Mouse (Mus musculus) erythroblast, adult 5-6 weeks (primary cell): ENCODE data around the gene Rpa1. TPM values are rescaled to one million over a fixed set of nuclear protein-coding genes. Genes with fewer than 3 reads are reported as not detected.

Experiments used
- ATAC-seq: replicated peaks from 2 replicates; pipeline ENCODE4 v1.8.0; 2016; ENCODE audit warnings: moderate number of reproducible peaks, mild to moderate bottlenecking, moderate TSS enrichment, inconsistent platforms; ENCODE audit not compliant: poor library complexity, low FRiP score, severe bottlenecking
- total RNA-seq, 2 experiments: library from RNA; stranded (forward) in 1 of 2; stranded (reverse) in 1 of 2; fragments of 150-400 nt in 1 of 2; fragments of 200-764, 138-1000 nt in 1 of 2; gene quantifications; 2 replicates each; pipeline versions ENCODE4 v1.2.3 to v1.2.4; 2015 to 2017; ENCODE audit warnings: low replicate concordance in 2 of 2

Rpa1 gene
- total RNA-seq, 2 experiments from 2014 or later, result 7.5 to 64.4 TPM

DNA sequence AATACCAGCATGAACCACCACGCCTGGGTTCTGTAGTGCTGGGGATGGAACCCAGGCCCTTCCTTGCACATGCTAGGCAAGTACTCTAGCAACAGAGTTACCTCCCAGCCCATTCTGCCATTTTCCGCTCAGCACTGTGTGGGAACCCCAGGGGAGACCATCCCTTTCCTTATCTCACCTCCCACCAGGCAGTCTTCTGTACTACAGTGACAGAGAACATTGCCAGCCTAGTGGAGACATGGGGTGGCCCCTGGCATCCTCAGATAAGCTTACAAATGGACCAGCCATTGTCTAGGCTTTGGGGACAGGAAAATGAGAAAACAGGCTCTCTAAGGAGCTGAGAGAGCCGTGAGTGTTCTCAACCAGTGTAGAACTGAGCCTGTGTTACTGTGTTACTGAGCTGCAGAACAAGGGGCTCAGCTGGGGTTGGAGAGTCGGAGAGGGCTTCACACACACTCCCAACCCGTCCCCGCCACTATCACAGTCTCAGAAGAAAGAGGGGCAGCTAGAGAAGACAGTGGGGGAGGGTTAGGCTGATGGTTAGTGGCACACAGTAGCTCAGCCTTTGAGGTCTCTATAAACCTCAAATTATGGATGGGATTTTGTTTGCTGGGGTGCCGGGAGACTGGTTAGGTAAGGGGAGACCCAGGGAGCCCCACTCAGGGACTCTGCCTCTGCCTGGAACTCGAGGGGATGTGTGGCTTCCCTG, 77.7 kb downstream of the Rpa1 start:
- ATAC-seq, result peak; percentile 73

DNA sequence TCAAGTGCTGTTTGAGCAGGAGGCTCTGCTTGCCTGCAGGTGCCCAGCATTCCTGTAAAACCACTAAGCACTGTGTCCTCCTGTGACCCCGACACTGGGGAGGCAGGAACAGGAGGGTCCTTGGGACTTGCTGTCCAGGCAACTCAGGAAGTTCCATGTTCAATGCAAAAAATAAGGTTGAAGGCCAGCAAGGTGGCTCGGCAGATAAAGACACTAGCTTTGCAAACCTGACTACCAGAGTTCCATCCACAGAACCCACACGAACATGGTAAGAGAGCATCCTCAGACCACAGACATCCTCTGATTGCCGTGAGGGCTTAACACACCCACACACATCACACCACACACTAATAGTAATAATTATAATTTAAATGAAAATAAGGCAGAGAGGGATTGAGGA, 78.9 kb downstream of the Rpa1 start:
- no peak for ATAC-seq

DNA sequence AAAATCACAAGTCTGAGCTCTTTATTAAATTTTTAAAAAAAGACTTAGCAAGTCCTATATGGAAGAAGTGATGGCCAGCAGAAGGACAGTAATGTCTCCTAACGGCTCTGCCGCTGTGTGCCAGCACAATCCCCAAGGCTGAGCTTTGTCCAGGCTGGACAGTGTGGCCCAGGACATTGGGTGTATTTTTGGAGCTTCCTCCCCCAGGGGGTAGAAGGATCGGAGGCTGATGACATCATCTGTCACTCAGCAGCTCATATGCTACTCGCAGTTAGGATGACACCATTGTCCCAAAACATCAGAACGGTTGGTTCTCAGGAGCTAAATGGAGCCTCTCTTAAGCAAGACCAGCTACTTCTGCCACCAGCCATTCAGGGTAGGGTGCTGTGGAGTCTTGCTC, 79.6 kb downstream of the Rpa1 start:
- no peak for ATAC-seq

DNA sequence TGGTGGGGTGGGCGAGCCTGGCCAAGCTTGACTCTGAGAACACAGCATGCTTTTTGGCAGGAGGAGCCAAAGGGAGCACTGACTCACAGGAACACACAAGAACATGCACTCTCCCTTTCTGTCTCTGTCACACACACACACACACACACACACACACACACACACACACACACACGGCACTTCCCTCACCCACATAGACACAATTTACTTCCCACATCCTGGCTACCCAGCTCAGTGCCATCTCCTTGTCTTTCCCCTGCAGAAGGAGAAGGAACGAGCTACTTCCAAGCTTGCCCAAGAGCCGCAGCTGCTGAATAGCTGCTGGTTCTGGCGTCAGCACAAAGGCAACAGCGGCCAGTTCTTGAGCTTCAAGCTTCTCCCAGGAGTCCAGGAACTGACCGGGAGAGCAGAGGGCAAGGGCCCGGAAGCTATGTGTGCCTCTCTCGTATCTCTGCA, 80.3 kb downstream of the Rpa1 start:
- ATAC-seq, result no peak

DNA sequence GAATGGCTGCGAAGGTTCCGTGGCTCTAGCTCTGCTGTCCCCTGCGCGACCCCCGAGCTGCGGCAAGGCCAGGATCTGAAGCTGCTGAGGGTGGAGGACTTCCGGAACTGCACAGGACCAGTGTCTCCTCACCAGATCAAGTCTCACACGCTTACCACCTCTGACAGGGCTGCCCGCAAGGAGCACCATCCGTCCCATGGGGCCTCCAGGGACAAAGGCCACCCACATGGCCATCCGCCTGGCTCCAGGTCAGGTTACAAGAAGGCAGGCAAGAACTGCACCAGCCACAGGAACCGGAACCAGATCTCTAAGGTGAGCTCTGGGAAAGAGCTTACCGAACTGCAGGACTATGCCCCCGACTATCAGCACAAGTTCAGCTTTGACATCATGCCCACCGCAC, 82.6 kb downstream of the Rpa1 start:
- no peak for ATAC-seq

DNA sequence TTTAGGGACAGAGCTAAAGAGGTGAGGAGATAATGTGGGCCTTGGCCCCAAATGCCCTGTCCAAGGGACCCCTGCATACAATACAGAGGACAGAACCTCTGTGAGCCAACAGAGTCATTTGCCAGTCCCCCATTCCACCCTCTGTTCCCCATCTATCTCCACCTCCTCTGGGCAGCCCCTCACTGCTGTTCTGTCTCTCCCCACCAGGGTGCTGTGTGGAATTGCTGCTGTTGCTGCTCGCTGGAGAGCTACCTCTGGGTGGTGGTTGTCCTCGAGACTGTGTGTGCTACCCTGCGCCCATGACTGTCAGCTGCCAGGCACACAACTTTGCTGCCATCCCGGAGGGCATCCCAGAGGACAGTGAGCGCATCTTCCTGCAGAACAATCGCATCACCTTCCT, 83.6 kb downstream of the Rpa1 start:
- no peak for ATAC-seq

DNA sequence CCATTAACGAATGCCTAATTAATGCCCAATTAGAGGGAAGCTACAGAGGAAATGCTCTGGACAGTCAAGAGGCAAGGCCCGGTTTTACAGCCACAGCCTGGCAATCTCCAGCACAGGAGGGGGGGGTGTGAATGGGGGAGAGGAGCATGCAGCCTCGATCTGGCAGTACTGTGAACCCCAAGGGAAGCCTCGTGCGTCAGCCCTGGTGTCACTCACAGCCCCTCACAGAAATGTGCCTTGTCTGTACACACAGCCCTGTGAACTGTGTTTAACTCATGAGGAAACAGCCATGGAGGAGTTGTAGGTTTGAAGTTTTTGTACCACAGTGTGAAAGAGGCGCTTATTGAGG, 84.2 kb downstream of the Rpa1 start:
- no peak for ATAC-seq

DNA sequence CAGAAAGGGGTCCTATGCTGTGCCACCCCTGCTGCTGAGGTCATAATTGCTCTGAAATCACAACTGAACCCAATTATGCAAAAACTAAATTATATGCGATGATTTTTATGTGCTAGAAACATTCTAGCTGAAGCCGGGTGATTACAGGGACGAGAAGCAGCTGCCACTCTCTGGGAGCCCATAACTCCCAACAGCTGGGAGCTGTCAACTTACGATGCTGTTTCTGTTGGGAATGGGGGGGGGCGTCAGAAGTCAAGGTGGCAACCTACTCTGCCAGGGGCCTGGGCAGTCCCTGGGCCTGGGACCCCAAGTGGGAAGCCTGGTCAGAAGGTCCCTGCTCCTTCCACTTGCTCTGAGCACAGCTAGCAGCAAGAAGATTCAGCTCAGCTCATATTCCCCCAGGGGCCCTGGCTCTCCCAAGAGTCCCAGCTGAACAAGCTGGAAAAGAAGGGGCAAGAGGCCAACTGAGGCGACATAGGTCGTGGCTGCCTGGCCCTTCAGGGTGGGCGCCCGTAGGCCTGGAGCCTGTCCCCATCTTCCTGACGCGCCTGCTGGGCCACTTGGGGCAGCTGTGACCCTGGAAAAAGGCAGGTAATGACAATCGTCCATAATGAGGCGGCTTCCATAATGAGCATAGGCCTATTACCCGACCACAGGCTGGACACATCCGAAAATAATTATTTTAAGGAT, 84.7 kb downstream of the Rpa1 start:
- no peak for ATAC-seq

DNA sequence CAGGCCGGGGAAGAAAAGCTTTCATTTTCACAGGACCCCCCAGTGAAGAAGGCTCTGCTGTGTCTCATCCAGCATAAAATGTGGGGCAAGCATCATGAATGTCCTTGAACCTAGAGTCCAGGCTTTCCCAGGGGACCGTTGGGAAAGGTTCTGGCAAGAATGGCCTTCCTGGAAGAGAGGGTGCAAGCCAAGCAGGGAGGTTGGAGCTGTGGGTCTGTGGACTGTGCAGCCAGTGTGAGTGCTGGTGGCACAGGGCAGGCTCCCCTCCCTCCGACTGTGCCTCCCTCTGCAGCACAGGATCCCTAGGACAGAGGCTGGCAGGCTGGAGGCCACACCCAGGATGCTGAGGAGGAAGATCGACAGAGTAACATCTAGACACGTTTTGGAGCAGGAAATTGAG, 85.3 kb downstream of the Rpa1 start:
- no peak for ATAC-seq

DNA sequence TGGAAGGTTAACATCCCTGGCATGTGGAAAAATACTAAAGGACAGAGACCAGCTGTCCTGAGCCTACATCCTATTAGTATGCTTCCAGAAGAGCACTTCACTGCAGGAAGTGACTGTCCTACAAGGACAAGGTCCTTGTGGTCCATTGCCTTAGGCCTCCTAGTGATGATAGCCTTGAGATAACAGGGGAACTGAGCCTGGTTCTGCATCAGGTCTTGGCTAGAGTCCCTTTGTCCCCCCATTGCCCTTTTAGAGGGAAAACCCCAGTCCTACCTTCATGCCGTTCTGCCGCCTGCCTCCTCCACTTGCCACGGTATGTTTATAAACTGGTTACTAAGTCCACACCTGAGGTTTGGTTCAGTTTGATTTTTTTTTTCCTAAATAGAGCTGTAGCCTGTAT, 85.9 kb downstream of the Rpa1 start:
- no peak for ATAC-seq

DNA sequence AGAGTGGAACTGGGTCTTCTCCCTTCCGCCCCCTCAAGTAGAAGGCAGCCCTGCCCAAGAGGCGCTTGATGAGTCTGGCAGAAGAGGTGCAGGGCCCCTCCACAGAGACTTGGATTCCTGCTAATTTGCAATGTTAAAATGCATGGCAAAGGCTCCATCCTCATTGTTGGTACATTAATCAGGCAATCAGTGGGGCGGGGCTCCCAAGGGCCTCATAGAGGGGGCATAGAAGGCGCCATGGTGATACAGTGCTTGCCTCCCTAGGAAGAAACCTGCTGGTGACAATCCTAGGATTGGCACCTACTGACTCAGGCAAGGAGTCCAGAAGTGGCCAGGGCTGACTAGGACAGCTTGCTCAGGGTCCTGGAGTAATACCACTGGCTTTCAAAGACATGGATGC, 86.4 kb downstream of the Rpa1 start:
- no peak for ATAC-seq

DNA sequence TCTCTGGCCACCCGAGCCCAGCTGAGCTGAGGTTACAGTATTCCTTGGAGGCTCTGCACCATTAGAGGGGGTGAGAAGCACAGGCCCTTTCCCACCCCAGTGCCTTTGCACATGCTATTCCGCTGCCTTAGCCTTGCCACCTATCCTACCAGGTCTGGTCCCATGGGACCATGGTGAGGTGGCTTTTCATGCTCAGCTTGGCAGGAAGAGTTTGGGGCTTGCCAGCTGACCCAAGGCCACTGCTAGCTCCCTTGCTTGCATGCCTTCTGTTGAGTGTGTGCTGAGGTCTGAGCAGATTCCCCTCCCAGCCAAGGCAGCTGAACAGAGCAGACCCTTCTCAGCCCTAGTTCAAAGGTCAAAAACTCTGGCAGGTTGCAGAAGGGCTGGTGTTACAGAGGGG, 87.1 kb downstream of the Rpa1 start:
- no peak for ATAC-seq

DNA sequence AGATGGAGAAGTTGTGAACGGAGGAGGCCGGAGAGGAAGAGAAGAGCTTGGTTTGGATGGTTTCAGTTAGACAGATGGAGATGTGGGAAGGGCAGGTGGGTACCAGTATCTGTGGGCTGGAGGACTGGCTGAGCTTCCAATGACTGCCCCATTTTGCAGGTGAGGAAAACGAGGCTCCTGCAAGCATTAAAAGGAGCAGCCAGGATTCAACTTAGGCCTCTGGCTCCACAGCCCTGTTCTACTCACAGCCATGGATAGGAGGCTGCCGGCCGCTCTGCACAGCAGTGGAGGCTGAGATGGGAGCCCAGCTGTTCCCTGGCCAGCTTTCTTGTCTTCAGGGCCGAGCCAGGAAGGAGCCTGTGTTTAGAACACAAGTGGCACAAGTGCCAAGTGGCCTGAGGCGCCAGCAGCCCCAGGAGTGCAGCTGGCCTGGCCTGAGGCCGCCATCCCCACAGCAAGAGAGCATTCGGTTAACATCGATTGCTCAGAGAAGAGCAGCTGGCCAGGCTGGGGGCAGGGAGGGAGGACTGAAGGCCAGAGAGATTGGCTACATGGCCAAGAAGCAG, 88.0 kb downstream of the Rpa1 start:
- no peak for ATAC-seq

DNA sequence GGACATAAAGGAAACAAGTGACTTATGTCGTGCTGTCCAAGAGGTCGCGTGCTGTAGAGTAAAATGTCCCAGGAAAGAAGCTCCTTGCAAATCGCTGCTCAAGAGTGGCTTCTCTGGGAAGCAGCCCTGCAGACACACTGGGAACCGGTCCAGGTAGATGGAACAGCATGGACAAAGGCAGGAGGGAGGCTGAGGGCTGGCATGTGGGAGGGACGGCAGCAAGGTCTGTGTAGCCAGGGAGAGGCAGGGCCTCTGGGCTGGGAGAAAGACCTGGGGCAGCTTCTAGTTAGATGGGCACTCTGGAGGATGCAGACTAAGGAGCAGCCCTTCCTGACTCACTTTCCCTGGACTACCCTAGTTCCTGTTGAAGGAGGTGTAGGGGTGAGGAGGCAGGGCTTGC, 88.7 kb downstream of the Rpa1 start:
- no peak for ATAC-seq

DNA sequence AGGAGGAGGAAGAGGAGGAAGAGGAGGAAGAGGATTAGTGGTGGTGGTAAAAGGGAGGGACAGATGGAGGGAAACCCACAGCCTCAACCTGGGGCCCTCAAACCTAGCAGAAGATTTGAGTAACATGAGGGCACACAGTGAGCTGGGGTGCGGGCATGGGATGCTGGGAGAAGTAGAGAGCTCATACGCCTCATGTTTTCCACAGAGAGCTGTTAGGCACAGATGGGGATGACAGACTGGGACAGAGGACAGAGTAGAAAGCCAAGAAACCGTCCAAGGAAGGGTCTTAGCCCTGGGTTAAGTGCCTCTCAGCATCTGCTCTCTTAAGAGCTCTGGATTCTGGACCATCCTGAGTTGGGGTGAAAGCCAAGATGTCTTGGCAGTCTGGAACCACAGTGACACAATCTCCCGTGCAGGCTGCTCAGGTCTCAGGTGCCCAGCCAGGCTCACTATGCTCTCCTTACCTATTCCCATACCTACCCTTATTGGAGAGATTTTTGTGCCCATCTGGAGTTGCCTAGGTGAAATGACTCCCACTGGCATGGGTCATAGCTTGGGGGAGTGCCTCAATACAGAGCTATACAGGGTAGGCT, 91.0 kb downstream of the Rpa1 start:
- ATAC-seq, result no peak

DNA sequence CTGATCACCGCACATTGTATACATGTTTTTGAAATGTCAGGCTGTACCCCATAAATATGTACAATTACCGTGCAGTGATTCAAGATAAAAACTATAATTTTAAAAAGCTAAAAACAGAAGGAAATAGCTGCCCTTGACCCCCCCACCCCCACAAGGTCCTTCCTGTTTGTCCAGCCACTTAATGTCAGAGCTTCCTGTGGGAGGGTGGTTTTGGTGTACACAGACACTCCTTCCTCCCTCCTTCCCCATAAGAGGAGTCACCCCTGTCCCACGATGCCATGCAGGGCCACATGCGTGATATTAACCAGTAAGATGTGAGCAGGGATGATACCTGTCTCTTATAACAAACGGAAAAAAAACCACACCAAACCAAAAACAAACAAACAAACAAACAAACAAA, 92.8 kb downstream of the Rpa1 start:
- no peak for ATAC-seq

DNA sequence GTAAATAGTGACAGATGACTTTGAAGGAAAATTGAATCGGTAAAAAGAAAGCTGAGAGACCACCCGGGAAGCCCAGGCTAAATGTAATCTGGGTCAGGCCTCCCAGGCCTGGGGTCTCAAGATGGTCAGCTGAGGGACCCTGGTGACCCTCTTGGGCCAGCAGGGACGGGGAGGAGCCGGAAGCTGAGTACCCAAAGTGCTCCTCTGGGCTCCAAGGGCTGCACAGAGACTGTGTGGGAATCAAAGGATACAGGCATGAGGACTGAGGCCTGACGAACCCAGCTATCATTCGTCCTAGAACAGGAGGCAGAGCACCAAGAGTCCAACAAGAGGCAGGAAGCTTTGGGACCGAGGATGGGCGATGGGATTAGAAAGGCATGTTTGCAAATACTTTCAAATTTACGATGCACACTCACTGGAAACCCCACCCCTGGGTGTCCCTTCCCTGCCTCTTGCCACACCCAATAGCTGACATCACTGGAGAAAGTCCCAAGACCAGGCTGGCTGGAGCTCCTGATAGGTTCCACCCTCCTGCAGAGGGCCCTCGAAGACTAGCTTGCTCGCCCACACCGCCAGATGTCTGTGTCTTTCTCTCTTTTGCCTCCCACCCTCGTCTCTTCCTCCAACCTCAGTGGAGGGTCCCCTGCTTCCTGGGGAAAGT, 93.7 kb downstream of the Rpa1 start:
- ATAC-seq, result peak; percentile 96

DNA sequence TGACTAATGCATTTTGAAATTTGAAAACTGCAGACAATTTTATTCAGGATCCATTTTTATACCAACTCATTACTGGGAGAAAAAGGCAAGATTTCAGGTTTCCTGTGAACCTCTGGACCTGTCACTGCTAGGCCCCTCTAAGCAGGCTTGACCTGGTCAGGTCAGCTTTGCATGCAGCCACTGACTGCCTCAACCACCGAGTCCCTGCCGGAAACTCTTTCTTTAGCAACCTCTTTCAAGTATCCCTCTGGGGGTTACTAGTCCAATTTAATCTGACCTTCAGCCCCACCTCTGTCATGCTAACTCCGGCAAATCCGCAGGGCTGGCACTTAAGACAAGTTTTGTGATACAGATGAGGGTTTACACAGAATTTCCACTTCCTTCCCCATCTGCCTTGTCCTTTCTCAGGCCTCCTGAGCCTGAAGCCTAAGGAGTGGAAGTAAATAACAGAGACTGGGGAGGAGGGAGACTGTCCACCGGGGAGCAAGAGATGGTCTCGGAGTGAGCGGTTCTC, 96.5 kb downstream of the Rpa1 start:
- no peak for ATAC-seq

DNA sequence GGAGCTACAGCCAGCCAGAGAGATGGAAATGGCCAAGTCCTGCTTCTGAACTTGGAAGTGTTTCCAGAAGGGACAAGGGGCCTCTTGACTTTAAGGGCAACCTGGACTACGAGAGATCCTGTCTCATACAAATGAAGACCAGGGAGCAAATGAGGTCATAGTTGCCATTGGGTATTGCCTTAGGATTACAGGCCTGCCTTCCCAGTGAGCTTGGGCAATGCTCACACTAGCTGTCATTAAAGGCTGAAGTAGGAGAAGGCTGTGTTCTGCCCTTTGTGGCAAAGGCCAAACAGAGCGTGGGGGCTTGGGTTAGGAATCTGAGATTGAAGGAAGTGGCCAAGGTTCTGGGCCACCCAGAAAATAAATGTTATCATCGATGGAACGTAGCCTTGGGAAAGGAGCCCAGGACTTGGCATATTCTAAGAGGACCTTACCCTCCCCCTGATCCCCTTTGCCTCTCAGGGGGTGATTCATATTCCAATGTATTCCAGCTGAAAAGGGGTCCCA, 97.1 kb downstream of the Rpa1 start:
- no peak for ATAC-seq

DNA sequence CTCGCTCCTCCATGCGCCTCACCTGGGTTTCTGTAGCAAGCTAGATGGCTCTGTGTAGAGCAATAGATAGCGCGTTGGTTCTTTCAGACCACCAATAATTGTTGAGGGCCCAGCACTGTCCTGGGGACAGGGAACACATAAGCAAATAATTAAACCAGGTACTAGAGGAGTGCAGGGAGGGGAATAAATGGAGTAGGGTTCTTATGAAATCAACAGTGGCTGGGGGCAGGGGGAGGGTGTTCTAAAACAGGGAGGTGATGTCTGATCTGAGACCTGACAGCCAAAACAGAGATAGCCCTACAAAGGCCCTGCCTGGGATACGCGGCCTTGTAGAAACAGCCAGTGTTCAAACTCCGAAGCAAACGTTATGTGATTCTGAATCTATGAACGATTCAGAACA, 98.5 kb downstream of the Rpa1 start:
- no peak for ATAC-seq
